Mouse (Mus musculus): ENCODE results near the gene Adra1b. TPM values are rescaled to one million over a fixed set of nuclear protein-coding genes. Genes with fewer than 3 reads are reported as not detected.

Gene Adra1b
- total and polyA plus RNA-seq, 3 experiments: 39.3 to 58.3 (median 50.5) TPM

DNA sequence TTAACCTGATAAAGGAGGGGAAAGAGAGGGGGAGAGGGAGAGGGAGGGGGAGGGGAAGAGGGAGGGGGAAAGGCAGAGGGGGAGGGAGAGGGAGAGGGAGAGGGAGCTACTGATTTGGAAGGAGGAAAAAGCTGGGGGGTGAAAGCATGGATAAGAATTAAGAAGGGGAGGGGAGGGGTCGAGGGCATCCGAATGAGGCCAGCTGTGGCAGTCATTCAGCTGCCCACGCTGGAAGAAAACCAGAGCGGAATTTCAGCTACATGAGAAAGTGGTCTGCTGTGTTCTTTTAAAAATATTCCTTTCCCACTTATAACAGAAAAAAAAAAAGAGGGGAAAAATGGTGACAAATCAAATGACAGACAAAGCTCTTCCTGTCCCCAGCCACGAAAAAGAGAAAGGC is 88.5 kb downstream of the Adra1b start:
- no peaks in the 10 kb centered on the region for H3K79me2 ChIP-seq (replicated peaks; ENCODE audit: control insufficient read depth, insufficient read depth, low read length)
- TF ChIP-seq EP300 (IDR thresholded peaks at IDR 0.05; ENCODE audit: insufficient read depth, low read depth, low read length) (no peak), CTCF (IDR thresholded peaks at IDR 0.05) (no peak), POLR2A (IDR thresholded peaks at IDR 0.05; ENCODE audit: insufficient read depth, low read depth, low read length) (no peak)
- no peak overlapping the region for H3K9ac ChIP-seq (ENCODE audit: low read depth, low read length)
- no peak overlapping the region for H3K4me3 ChIP-seq
- H3K27ac ChIP-seq: no peak overlapping the region
- no peaks in the 10 kb centered on the region for H3K27me3 ChIP-seq (ENCODE audit: control insufficient read depth, insufficient read depth, low read length)
- WGBS: 45% methylated on average over 5 of the region's 5 CpGs
- no peaks in the 10 kb centered on the region; the same call in 1 of the 2 replicates for H3K4me1 ChIP-seq (ENCODE audit: control insufficient read depth, insufficient read depth, low read length)
- no peak for DNase-seq
- intact Hi-C loops (cut with DNase I): no loop called here
- no peaks in the 10 kb centered on the region for H3K36me3 ChIP-seq (ENCODE audit: control insufficient read depth, insufficient read depth, low read length)

DNA sequence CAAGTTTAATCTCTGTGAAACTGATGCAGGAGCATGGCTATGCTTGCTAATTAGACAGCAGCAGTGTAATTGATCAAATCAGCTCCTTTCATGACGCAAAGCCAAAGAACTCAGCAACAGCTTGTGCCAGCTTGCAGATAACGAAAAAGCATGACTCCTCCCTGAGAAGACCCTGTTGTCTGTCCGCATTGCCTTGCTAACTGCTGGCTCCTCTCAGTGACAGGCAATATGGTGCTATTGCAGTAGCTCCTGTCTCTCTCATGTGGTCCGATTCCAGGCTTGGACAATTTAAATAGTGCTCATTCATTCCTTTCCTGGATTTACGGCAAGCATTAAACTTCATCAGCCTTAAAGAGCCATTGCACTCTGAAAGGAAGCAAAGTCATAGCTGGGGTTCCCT is 93.3 kb downstream of the Adra1b start:
- TF ChIP-seq POLR2A (IDR thresholded peaks at IDR 0.05; ENCODE audit: insufficient read depth, low read depth, low read length): no peak
- no peak for TF ChIP-seq CTCF (IDR thresholded peaks at IDR 0.05)
- TF ChIP-seq EP300 (IDR thresholded peaks at IDR 0.05; ENCODE audit: insufficient read depth, low read depth, low read length): no peak
- WGBS: 60% methylated on average over 5 of the region's 5 CpGs
- H3K27me3 ChIP-seq (ENCODE audit: control insufficient read depth, insufficient read depth, low read length): no peaks in the 10 kb centered on the region
- no peaks in the 10 kb centered on the region for H3K36me3 ChIP-seq (ENCODE audit: control insufficient read depth, insufficient read depth, low read length)
- DNase-seq: no peak
- no peaks in the 10 kb centered on the region; the same call in 1 of the 2 replicates for H3K4me1 ChIP-seq (ENCODE audit: control insufficient read depth, insufficient read depth, low read length)
- intact Hi-C loops (cut with DNase I): no loop called here
- H3K79me2 ChIP-seq (replicated peaks; ENCODE audit: control insufficient read depth, insufficient read depth, low read length): no peaks in the 10 kb centered on the region; the same call in 1 of the 2 replicates
- no peak overlapping the region for H3K4me3 ChIP-seq
- no peak overlapping the region for H3K27ac ChIP-seq
- H3K9ac ChIP-seq (ENCODE audit: low read depth, low read length): no peak overlapping the region

- no peak for TF ChIP-seq EP300 (IDR thresholded peaks at IDR 0.05; ENCODE audit: insufficient read depth, low read depth, low read length)
- TF ChIP-seq POLR2A (IDR thresholded peaks at IDR 0.05; ENCODE audit: insufficient read depth, low read depth, low read length): no peak
- no peak for TF ChIP-seq CTCF (IDR thresholded peaks at IDR 0.05)
- no peaks in the 10 kb centered on the region; the same call in 1 of the 2 replicates for H3K4me1 ChIP-seq (ENCODE audit: control insufficient read depth, insufficient read depth, low read length)
- H3K4me3 ChIP-seq: no peak overlapping the region
- no peak overlapping the region for H3K27ac ChIP-seq
- H3K27me3 ChIP-seq (ENCODE audit: control insufficient read depth, insufficient read depth, low read length): no peaks in the 10 kb centered on the region
- 53% methylated on average over 8 of the region's 8 CpGs for WGBS
- H3K79me2 ChIP-seq (replicated peaks; ENCODE audit: control insufficient read depth, insufficient read depth, low read length): peaks cover 3% of the 10 kb centered on the region; the same call in 1 of the 2 replicates
- intact Hi-C loops (cut with DNase I): no loop called here
- no peak for DNase-seq
- no peaks in the 10 kb centered on the region for H3K36me3 ChIP-seq (ENCODE audit: control insufficient read depth, insufficient read depth, low read length)
- H3K9ac ChIP-seq (ENCODE audit: low read depth, low read length): no peak overlapping the region
These were observed 105.0 kb downstream of the Adra1b start for GRCm38 (mm10) chr11:43795992-43796391.

- Histone ChIP-seq H3K4me1 (ENCODE audit: control insufficient read depth, insufficient read depth, low read length) (peaks cover 1% of the 10 kb centered on the region; the same call in 1 of the 2 replicates), H3K27me3 (ENCODE audit: control insufficient read depth, insufficient read depth, low read length) (no peaks in the 10 kb centered on the region), H3K4me3 (no peak overlapping the region), H3K79me2 (replicated peaks; ENCODE audit: control insufficient read depth, insufficient read depth, low read length) (peaks cover 2% of the 10 kb centered on the region; the same call in 1 of the 2 replicates), H3K27ac (peak overlapping the region; percentile 71), H3K36me3 (ENCODE audit: control insufficient read depth, insufficient read depth, low read length) (no peaks in the 10 kb centered on the region), H3K9ac (ENCODE audit: low read depth, low read length) (no peak overlapping the region)
- DNase-seq: peak in 1 of 2 experiments; percentile 35
- intact Hi-C loops (cut with DNase I): no loop called here
- 52% methylated on average over 6 of the region's 6 CpGs for WGBS
- TF ChIP-seq POLR2A (IDR thresholded peaks at IDR 0.05; ENCODE audit: insufficient read depth, low read depth, low read length) (no peak), EP300 (IDR thresholded peaks at IDR 0.05; ENCODE audit: insufficient read depth, low read depth, low read length) (0 out of 2 replicates have a peak, but pooled peaks have one; percentile 30)
These were observed 110.6 kb downstream of the Adra1b start for GRCm38 (mm10) chr11:43790446-43790845.

DNA sequence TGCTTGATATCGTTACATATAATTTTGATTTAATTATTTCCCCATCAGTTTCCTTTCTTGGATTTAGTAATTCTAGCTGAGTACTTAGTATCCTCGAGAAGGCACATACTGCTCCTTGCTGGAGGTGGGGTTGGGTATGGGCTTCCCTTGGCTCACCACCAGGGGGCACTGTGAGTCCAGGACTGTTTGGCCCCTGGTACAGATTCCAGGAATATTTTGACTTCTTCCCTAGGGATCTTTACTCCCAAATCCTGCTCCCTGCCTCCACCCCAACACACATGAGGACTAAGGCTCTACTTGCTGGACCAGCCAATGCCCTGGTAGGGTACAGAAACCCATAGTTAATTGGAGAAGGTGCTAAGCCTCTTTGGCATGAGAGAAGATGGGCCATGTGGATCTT is 117.2 kb downstream of the Adra1b start:
- no peaks in the 10 kb centered on the region for H3K36me3 ChIP-seq (ENCODE audit: control insufficient read depth, insufficient read depth, low read length)
- no peak overlapping the region for H3K9ac ChIP-seq (ENCODE audit: low read depth, low read length)
- DNase-seq: peak; percentile 56 to 77
- H3K4me3 ChIP-seq: no peak overlapping the region
- TF ChIP-seq CTCF (IDR thresholded peaks at IDR 0.05): peak; percentile 89
- TF ChIP-seq POLR2A (IDR thresholded peaks at IDR 0.05; ENCODE audit: insufficient read depth, low read depth, low read length): no peak
- intact Hi-C loops (cut with DNase I): loop anchor here (1.0 to 10.0 kb wide), 3 partner anchors 49 to 548 kb away; no protein-coding TSS in a partner anchor
- 7% methylated on average over 2 of the region's 2 CpGs for WGBS
- H3K4me1 ChIP-seq (ENCODE audit: control insufficient read depth, insufficient read depth, low read length): peaks cover 1% of the 10 kb centered on the region; the same call in 1 of the 2 replicates
- no peak overlapping the region for H3K27ac ChIP-seq
- H3K27me3 ChIP-seq (ENCODE audit: control insufficient read depth, insufficient read depth, low read length): no peaks in the 10 kb centered on the region
- H3K79me2 ChIP-seq (replicated peaks; ENCODE audit: control insufficient read depth, insufficient read depth, low read length): no peaks in the 10 kb centered on the region

DNA sequence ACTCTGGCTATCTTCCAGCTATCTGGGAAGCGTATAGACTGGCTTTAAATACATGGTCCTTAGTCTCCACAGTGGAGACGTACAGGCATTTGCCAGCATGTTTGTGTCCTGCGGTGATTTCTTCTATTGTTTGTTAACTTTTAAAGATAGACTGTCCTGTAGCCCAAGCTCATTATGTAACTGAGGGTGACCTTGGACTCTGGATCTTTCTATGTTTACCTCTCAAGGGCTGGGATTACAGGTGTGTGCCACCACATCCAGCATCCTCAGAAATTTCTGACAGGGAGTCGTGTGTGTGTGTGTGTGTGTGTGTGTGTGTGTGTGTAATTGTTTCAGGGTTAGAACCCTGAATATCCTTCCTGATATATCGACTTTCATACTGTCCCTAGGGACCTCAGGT is 117.9 kb downstream of the Adra1b start:
- H3K36me3 ChIP-seq (ENCODE audit: control insufficient read depth, insufficient read depth, low read length): no peaks in the 10 kb centered on the region
- no peaks in the 10 kb centered on the region for H3K27me3 ChIP-seq (ENCODE audit: control insufficient read depth, insufficient read depth, low read length)
- H3K79me2 ChIP-seq (replicated peaks; ENCODE audit: control insufficient read depth, insufficient read depth, low read length): no peaks in the 10 kb centered on the region
- no peak for DNase-seq
- H3K9ac ChIP-seq (ENCODE audit: low read depth, low read length): no peak overlapping the region
- H3K4me1 ChIP-seq (ENCODE audit: control insufficient read depth, insufficient read depth, low read length): peaks cover 1% of the 10 kb centered on the region; the same call in 1 of the 2 replicates
- 52% methylated on average over 5 of the region's 5 CpGs for WGBS
- H3K27ac ChIP-seq: no peak overlapping the region
- no peak overlapping the region for H3K4me3 ChIP-seq
- intact Hi-C loops (cut with DNase I): loop anchor here (1.0 to 10.0 kb wide), 3 partner anchors 49 to 548 kb away; no protein-coding TSS in a partner anchor
- TF ChIP-seq EP300 (IDR thresholded peaks at IDR 0.05; ENCODE audit: insufficient read depth, low read depth, low read length): no peak
- TF ChIP-seq POLR2A (IDR thresholded peaks at IDR 0.05; ENCODE audit: insufficient read depth, low read depth, low read length): no peak
- TF ChIP-seq CTCF (IDR thresholded peaks at IDR 0.05): no peak
